Mouse (Mus musculus) adrenal gland, postnatal 14 days (tissue): Measurements from ENCODE around the gene Lmo7. TPM values are rescaled to one million over a fixed set of nuclear protein-coding genes. Genes with fewer than 3 reads are reported as not detected.
A peak's percentile ranks its signal among the peaks of the same experiment; 100 is the strongest.

ENCODE experiments used
- DNase-seq: peaks from one replicate; pipeline ENCODE4 v3.0.0; 2021; ENCODE audit warnings: mixed read lengths
- total RNA-seq: library from RNA; stranded (reverse); gene quantifications from 2 replicates; pipeline ENCODE4 v1.2.3, GENCODE M21; 2021

Gene Lmo7
- total RNA-seq, 1 experiment from 2014 or later: 29.9 TPM

GRCm38 (mm10) chr14:101879050-101879694 lies 149.4 kb downstream of the Lmo7 start:
- DNase-seq: no peak

GRCm38 (mm10) chr14:101882966-101883365 lies 153.2 kb downstream of the Lmo7 start:
- no peak for DNase-seq

GRCm38 (mm10) chr14:101883787-101884186 lies 154.0 kb downstream of the Lmo7 start:
- DNase-seq: no peak

GRCm38 (mm10) chr14:101886320-101886719 lies 156.6 kb downstream of the Lmo7 start:
- no peak for DNase-seq

- no peak for DNase-seq
These were observed 162.2 kb downstream of the Lmo7 start for GRCm38 (mm10) chr14:101891903-101892448.

GRCm38 (mm10) chr14:101892496-101892895 lies 162.7 kb downstream of the Lmo7 start:
- DNase-seq: no peak

GRCm38 (mm10) chr14:101893215-101893614 lies 163.5 kb downstream of the Lmo7 start:
- no peak for DNase-seq

- no peak for DNase-seq
These were observed 168.5 kb downstream of the Lmo7 start for GRCm38 (mm10) chr14:101898250-101898649.

GRCm38 (mm10) chr14:101901496-101901895 lies 171.7 kb downstream of the Lmo7 start:
- DNase-seq: no peak

GRCm38 (mm10) chr14:101901976-101902375 lies 172.2 kb downstream of the Lmo7 start:
- DNase-seq: no peak

- DNase-seq: no peak
These were observed 174.0 kb downstream of the Lmo7 start for GRCm38 (mm10) chr14:101903722-101904121.

- no peak for DNase-seq
These were observed 182.2 kb downstream of the Lmo7 start for GRCm38 (mm10) chr14:101911983-101912382.

GRCm38 (mm10) chr14:101912392-101912791 lies 182.6 kb downstream of the Lmo7 start:
- no peak for DNase-seq

- no peak for DNase-seq
These were observed 184.6 kb downstream of the Lmo7 start for GRCm38 (mm10) chr14:101914321-101914720.

GRCm38 (mm10) chr14:101915867-101916266 lies 186.1 kb downstream of the Lmo7 start:
- DNase-seq: no peak

- DNase-seq: no peak
These were observed 188.7 kb downstream of the Lmo7 start for GRCm38 (mm10) chr14:101918471-101918870.

GRCm38 (mm10) chr14:101927646-101928244 lies 198.0 kb downstream of the Lmo7 start:
- DNase-seq: no peak

GRCm38 (mm10) chr14:101930576-101931447 lies 201.1 kb downstream of the Lmo7 start:
- DNase-seq: no peak

- DNase-seq: no peak
These were observed 201.6 kb downstream of the Lmo7 start for GRCm38 (mm10) chr14:101931448-101931750.

- DNase-seq: no peak
These were observed 203.8 kb downstream of the Lmo7 start for GRCm38 (mm10) chr14:101933551-101933950.

GRCm38 (mm10) chr14:101942971-101943370 lies 213.2 kb downstream of the Lmo7 start:
- peak; percentile 63 for DNase-seq

GRCm38 (mm10) chr14:101946711-101947516 lies 217.2 kb downstream of the Lmo7 start:
- DNase-seq: peak; percentile 41
